ENCODE assay signal across 22 mouse cellular contexts in the genomic region with DNA sequence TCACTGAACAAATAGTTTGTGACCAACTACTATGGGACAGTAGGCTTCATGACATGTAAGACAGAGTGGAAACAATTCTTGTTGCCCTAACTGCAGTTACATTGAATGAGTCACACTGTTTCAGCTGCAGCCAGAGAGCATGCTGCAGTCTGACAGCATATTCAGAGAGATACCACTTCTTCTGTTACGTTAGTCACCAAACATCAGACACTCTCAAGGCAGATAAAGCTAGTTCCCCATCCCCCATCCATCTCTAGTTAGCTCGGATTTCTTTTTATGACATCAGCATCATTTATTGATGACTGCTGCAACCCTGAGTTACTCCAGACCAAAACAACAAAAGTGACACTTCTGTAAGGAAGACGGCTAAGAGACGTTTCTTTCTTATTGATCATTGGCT. TPM values are rescaled to one million over a fixed set of nuclear protein-coding genes. Genes with fewer than 3 reads are reported as not detected.
DNase-seq lines count a peak whose midpoint lies in the region; ATAC-seq and TF ChIP-seq lines count a peak whose summit lies in the region.
"Had no signal": no experiment of that assay in that cellular context is flagged by ENCODE, and none has a peak within 500 bp of the region (broad histone marks: within the 10 kb centered on the region; RNA-seq: fewer than 3 reads in every experiment).

No protein-coding gene starts in this region.

- no peaks in the 10 kb centered on the region for H3K9me3 ChIP-seq in kidney, embryonic 14.5 days (ENCODE audit: control insufficient read depth, low read length)
- H3K9me3 ChIP-seq: embryonic facial prominence, embryonic 12.5 days; hindbrain, embryonic 12.5 days had no signal

- no peak for TF ChIP-seq POLR2A in myocyte (IDR thresholded peaks at IDR 0.05; ENCODE audit: insufficient read length, low read depth)
- TF ChIP-seq POLR2A in heart, adult 2 months (IDR thresholded peaks at IDR 0.05; ENCODE audit: insufficient read depth, low read depth, low read length), result no peak

- intact Hi-C loops in heart, adult 2 months (cut with DNase I), result loop anchor here (5.0 to 10.0 kb wide), 2 partner anchors 43 to 180 kb away; no protein-coding TSS in a partner anchor

- DNase-seq in 3T3-L1 (ENCODE audit: low read depth, low spot score) (peak; percentile 54), 416B (ENCODE audit: low read depth) (peak; percentile 57)
- DNase-seq in Muller cell, postnatal 12 days (ENCODE audit: inconsistent ontology term), result peak; percentile 20
- no peak for DNase-seq in B cell, adult 2 months
- DNase-seq in heart, adult 2 months, result no peak
- DNase-seq: adrenal gland, postnatal 10 days; cerebellum, adult 11-12 months; cerebellum, adult 9-10 months; cerebellum, postnatal 25 days; forebrain, postnatal 0 days; gastrocnemius, postnatal 14 days; heart, postnatal 10 days; heart, postnatal 4 days had no signal

- H3K27me3 ChIP-seq in myocyte (ENCODE audit: control insufficient read depth, insufficient read depth, insufficient read length), result no peaks in the 10 kb centered on the region
- H3K27me3 ChIP-seq in kidney, embryonic 14.5 days (ENCODE audit: control insufficient read depth, insufficient read depth, low read length), result 0 out of 2 replicates have a peak, but pooled peaks cover under 1% of the 10 kb centered on the region
- no peaks in the 10 kb centered on the region for H3K27me3 ChIP-seq in heart, adult 2 months (ENCODE audit: control insufficient read depth, insufficient read depth, low read length)
- H3K27me3 ChIP-seq: embryonic facial prominence, embryonic 12.5 days; hindbrain, embryonic 12.5 days had no signal

- H3K9ac ChIP-seq in kidney, embryonic 14.5 days (ENCODE audit: low read depth, low read length), result no peak overlapping the region
- H3K9ac ChIP-seq in heart, adult 2 months (ENCODE audit: low read depth, low read length), result no peak overlapping the region
- H3K9ac ChIP-seq: embryonic facial prominence, embryonic 12.5 days; forebrain, postnatal 0 days; hindbrain, embryonic 12.5 days had no signal

- H3ac ChIP-seq in myocyte (ENCODE audit: control insufficient read depth, insufficient read length), result no peak overlapping the region

- TF ChIP-seq CTCF in heart, adult 2 months (IDR thresholded peaks at IDR 0.05), result no peak

- 0 out of 2 replicates have a peak, but pooled peaks cover 3% of the 10 kb centered on the region for H3K4me1 ChIP-seq in kidney, embryonic 14.5 days (ENCODE audit: control insufficient read depth, insufficient read depth, low read length)
- no peaks in the 10 kb centered on the region; the same call in 1 of the 2 replicates for H3K4me1 ChIP-seq in heart, adult 2 months (ENCODE audit: control insufficient read depth, insufficient read depth, low read length)
- H3K4me1 ChIP-seq: embryonic facial prominence, embryonic 12.5 days; hindbrain, embryonic 12.5 days had no signal

- TF ChIP-seq EP300 in heart, adult 2 months (IDR thresholded peaks at IDR 0.05; ENCODE audit: insufficient read depth, low read depth, low read length), result no peak

- no peaks in the 10 kb centered on the region for H3K79me2 ChIP-seq in myocyte (ENCODE audit: control insufficient read depth, insufficient read depth)
- no peaks in the 10 kb centered on the region for H3K79me2 ChIP-seq in heart, adult 2 months (replicated peaks; ENCODE audit: control insufficient read depth, insufficient read depth, low read length)

- no peaks in the 10 kb centered on the region for H3K36me3 ChIP-seq in myocyte (ENCODE audit: control insufficient read depth, insufficient read depth)
- no peaks in the 10 kb centered on the region for H3K36me3 ChIP-seq in kidney, embryonic 14.5 days (ENCODE audit: control insufficient read depth, insufficient read depth, low read length)
- H3K36me3 ChIP-seq in heart, adult 2 months (ENCODE audit: control insufficient read depth, insufficient read depth, low read length), result no peaks in the 10 kb centered on the region
- H3K36me3 ChIP-seq: embryonic facial prominence, embryonic 12.5 days; hindbrain, embryonic 12.5 days had no signal

- 55% methylated on average over 4 of the region's 4 CpGs for WGBS in kidney, embryonic 14.5 days
- WGBS in heart, adult 2 months, result 54% methylated on average over 4 of the region's 4 CpGs

- no peak for ATAC-seq in kidney, embryonic 14.5 days (ENCODE audit: low FRiP score, low TSS enrichment)
- ATAC-seq: forebrain, postnatal 0 days; hindbrain, embryonic 16.5 days; inflammation-experienced regulatory T-cells, adult 6 months; intestine, postnatal 0 days had no signal

- no peak overlapping the region for H3K4me3 ChIP-seq in myocyte
- H3K4me3 ChIP-seq in kidney, embryonic 14.5 days (ENCODE audit: low read length), result no peak overlapping the region
- no peak overlapping the region for H3K4me3 ChIP-seq in heart, adult 2 months
- H3K4me3 ChIP-seq: embryonic facial prominence, embryonic 12.5 days; hindbrain, embryonic 12.5 days had no signal

- H3K27ac ChIP-seq in kidney, embryonic 14.5 days (ENCODE audit: low read depth, low read length), result no peak overlapping the region
- no peak overlapping the region for H3K27ac ChIP-seq in heart, adult 2 months
- H3K27ac ChIP-seq: embryonic facial prominence, embryonic 12.5 days; hindbrain, embryonic 12.5 days had no signal

- no peak overlapping the region for H3K4me2 ChIP-seq in myocyte (ENCODE audit: low read depth)
- no peak overlapping the region for H3K4me2 ChIP-seq in kidney, embryonic 14.5 days (replicated peaks; ENCODE audit: low read depth, low read length)
- H3K4me2 ChIP-seq: embryonic facial prominence, embryonic 12.5 days; hindbrain, embryonic 12.5 days had no signal

TF ChIP-seq in myocyte, 11 proteins besides CTCF, POLR2A, EP300 and RAD21:
- TF ChIP-seq REST (IDR thresholded peaks at IDR 0.05; ENCODE audit: insufficient read depth, insufficient read length), result no peak
- peak; percentile 47; the same call in 1 of the 2 replicates for TF ChIP-seq CEBPB (IDR thresholded peaks at IDR 0.05; ENCODE audit: insufficient read depth, poor library complexity, severe bottlenecking)

RNA-seq across cellular contexts. Expression of gene Spink2, which starts 36.5 kb away (rescaled TPM):
- polyA plus RNA-seq in myocyte (2012; fragmentation: generic; extraction: Trizol), result not detected
- polyA plus RNA-seq in kidney, embryonic 14.5 days (2014; fragmentation: Nextera tagmentation; extraction: Ambion mirVana), result 1.6 and 1.7 TPM in 2 replicates
- not detected for total RNA-seq in heart, adult 2 months (2021)
- polyA plus RNA-seq in heart, adult 2 months (2012; rRNA removed), result 1.3 and 2.2 TPM in 2 replicates
- total RNA-seq: forebrain, postnatal 0 days; gastrocnemius, adult 18-20 months had no signal
- polyA plus RNA-seq: cortical plate, adult 2 months had no signal

RNA-seq across cellular contexts. Expression of gene Hopx, which starts 59.9 kb away (rescaled TPM):
- polyA plus RNA-seq in myocyte (2012; fragmentation: generic; extraction: Trizol), result 0.68 TPM
- 2.0 and 3.2 TPM in 2 replicates for polyA plus RNA-seq in kidney, embryonic 14.5 days (2014; fragmentation: Nextera tagmentation; extraction: Ambion mirVana)
- 100 to 1,000 TPM; 367 to 385 TPM for total RNA-seq in heart, adult 2 months (2021)
- 284 and 285 TPM in 2 replicates for polyA plus RNA-seq in heart, adult 2 months (2012; rRNA removed)

Comparison
In these comparisons a context has a peak if more than half of its experiments do, and no peak if none do; other contexts are left out.
1. DNase-seq: peak in 3T3-L1 (single experiment), 416B (single experiment) and Muller cell, postnatal 12 days (single experiment); none in B cell, adult 2 months (0 of 2) and heart, adult 2 months (0 of 2).
2. RNA of gene Hopx, which starts 59.9 kb away (polyA plus RNA-seq): 284 to 285 TPM in heart, adult 2 months; 2.0 to 3.2 TPM in kidney, embryonic 14.5 days and 0.68 TPM in myocyte (single experiment); every median in the first group is over 10 times any median in the second.